Mouse (Mus musculus): ENCODE results near the gene Klf4. TPM values are rescaled to one million over a fixed set of nuclear protein-coding genes. Genes with fewer than 3 reads are reported as not detected.
A peak's percentile ranks its signal among the peaks of the same experiment; 100 is the strongest.

Gene Klf4
- polyA plus RNA-seq, 1 experiment from 2014 or later: 0.55 TPM

DNA sequence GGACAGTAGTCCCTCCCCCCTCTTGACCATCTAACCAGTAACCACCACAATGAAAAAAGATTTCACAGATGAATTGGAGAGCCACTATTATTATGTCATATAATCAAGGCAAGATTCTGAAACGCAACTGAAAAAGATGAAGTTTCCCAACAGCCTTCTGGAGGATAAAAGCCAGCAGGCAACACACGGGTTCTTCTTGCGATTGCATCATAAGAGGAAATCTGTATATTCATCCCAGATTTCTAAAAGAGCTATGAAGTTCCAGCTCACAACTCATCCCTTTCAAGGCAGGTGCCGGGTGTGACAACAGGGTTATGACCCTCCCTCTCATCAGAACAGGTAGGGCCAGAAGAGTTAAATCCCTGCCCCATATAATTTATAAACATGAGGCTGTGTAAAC, 2.2 kb upstream of the Klf4 start:
- no peak overlapping the region for H3K4me3 ChIP-seq (replicated peaks)
- H3K4me2 ChIP-seq: no peak overlapping the region
- H3K27ac ChIP-seq: no peak overlapping the region
- DNase-seq (no peak), ATAC-seq (ENCODE audit: low read depth) (no peak)
- H3K4me1 ChIP-seq (replicated peaks): peaks cover 22% of the 10 kb centered on the region
- 53% methylated on average over 4 of the region's 4 CpGs for WGBS (ENCODE audit: insufficient replicate concordance)
- peaks cover 72% of the 10 kb centered on the region for H3K27me3 ChIP-seq
- H3K36me3 ChIP-seq: no peaks in the 10 kb centered on the region
- no peaks in the 10 kb centered on the region for H3K9me3 ChIP-seq (replicated peaks)
- no peak overlapping the region for H3K9ac ChIP-seq

- DNase-seq: no peak
- Histone ChIP-seq H3K9ac (no peak overlapping the region), H3K4me1 (replicated peaks) (peaks cover 22% of the 10 kb centered on the region), H3K4me3 (replicated peaks) (peak overlapping the region; percentile 60), H3K4me2 (peak overlapping the region; percentile 79), H3K9me3 (replicated peaks) (no peaks in the 10 kb centered on the region), H3K27me3 (peaks cover 79% of the 10 kb centered on the region), H3K27ac (no peak overlapping the region), H3K36me3 (no peaks in the 10 kb centered on the region)
- no peak for ATAC-seq (ENCODE audit: low read depth)
- WGBS (ENCODE audit: insufficient replicate concordance): 7% methylated on average over 23 of the region's 23 CpGs
Observed at GRCm38 (mm10) chr4:55533803-55534254, 1.6 kb upstream of the Klf4 start.

DNA sequence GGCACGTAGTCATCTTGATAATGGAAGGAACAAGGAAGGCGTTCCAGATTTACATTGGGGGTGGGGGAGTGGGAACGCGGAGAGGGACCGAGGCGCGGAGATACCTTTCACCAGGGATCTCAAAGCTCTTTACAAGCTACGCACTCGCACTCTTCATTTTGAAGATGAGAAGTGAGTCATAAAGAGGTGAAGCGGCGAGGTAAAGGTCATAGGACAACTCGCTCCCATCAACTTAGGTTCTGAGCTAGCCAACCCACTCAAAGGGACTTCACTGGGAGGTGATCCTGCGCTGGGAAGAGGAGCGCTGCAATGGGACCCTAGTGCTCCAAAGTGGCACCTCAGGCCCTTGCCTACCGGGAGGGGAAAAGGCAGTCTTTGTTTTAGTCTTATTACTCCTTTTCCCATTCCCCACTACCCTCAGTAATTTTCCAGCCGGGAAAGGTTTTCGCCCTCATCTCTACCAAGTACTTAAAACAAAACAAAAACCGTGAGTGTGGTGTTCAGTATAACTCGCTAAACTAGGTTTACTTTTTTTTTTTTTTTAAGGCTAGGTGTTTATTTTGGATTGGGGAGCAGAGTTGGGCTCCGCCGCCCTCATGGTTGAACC, 1.0 kb upstream of the Klf4 start:
- 1% methylated on average over 21 of the region's 21 CpGs for WGBS (ENCODE audit: insufficient replicate concordance)
- Histone ChIP-seq H3K36me3 (no peaks in the 10 kb centered on the region), H3K4me3 (replicated peaks) (peak overlapping the region; percentile 60), H3K27ac (no peak overlapping the region), H3K27me3 (peaks cover 79% of the 10 kb centered on the region), H3K4me2 (peak overlapping the region; percentile 79), H3K9ac (peak overlapping the region; percentile 39; the same call in 1 of the 2 replicates), H3K9me3 (replicated peaks) (no peaks in the 10 kb centered on the region), H3K4me1 (replicated peaks) (peaks cover 22% of the 10 kb centered on the region)
- DNase-seq: no peak
- no peak for ATAC-seq (ENCODE audit: low read depth)

DNA sequence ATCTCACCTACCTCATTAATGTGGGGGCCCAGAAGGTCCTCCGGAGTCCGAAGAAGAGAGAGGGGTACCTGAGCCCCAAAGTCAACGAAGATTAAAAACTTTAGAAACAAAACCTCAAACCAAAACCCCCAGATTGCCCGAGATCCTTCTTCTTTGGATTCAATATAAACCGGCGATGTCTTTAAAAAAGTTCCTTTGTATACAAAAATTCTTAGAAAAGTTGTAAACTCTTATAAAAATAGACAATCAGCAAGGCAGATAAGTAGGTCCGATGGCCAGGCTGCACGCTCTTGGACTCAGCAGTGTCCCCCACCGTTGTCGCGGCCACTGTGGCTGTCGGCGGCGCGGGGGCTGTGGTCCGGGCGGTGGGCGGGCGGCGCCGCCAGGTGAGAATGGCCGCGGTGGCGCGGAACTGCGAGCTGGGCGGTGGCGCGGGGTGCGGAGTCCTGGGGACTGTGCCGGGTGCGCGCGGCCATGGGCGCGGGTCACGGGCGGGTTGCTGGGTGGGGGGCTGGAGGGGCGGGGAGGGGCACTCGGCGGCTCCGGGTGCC, 335 bp downstream of the Klf4 start:
- ATAC-seq (ENCODE audit: low read depth) (peak; percentile 47), DNase-seq (no peak)
- Histone ChIP-seq H3K9me3 (replicated peaks) (no peaks in the 10 kb centered on the region), H3K4me2 (peak overlapping the region; percentile 79), H3K9ac (peak overlapping the region; percentile 45; the same call in 1 of the 2 replicates), H3K4me3 (replicated peaks) (peak overlapping the region; percentile 60), H3K4me1 (replicated peaks) (peaks cover 22% of the 10 kb centered on the region), H3K27me3 (peaks cover 83% of the 10 kb centered on the region), H3K27ac (no peak overlapping the region), H3K36me3 (no peaks in the 10 kb centered on the region)
- WGBS (ENCODE audit: insufficient replicate concordance): under 1% methylated on average over 38 of the region's 42 CpGs

DNA sequence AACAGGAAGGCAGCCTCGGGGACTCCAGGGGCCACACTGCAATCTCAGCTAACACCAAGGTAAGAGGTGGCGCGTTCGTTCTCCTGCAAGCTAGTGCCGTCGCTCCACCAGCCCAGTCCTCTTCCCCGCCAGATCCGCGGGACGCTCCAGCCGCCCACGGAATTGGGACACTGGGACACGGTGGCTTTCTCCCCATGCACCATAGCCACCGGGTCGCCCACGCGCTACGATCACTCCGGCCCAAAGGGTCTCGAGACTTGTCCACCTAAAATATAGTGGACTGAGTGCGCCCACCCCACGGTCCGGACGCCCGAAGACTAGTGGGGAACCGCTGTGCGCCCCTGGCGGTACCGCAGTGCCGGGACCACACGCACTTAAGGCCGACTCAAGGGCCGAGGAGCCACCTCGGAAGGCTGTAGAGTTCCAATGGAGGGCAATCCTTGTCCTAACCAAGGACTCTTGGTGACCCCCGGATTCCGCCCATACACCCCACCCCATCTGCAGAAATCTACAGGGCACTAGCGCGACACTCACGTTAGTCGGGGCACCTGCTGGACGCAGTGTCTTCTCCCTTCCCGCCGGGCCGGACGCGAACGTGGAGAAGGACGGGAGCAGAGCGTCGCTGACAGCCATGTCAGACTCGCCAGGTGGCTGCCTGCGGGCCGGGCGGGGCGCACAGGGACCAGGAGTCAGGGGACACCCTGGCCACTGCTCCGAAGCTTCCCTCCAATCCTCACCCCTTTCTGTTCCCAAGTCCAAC, 990 bp downstream of the Klf4 start:
- DNase-seq (no peak), ATAC-seq (ENCODE audit: low read depth) (no peak)
- peak overlapping the region; percentile 79 for H3K4me2 ChIP-seq
- no peaks in the 10 kb centered on the region for H3K36me3 ChIP-seq
- peaks cover 22% of the 10 kb centered on the region for H3K4me1 ChIP-seq (replicated peaks)
- 0 out of 2 replicates have a peak overlapping the region, but pooled peaks have one; percentile 22 for H3K9ac ChIP-seq
- peaks cover 79% of the 10 kb centered on the region for H3K27me3 ChIP-seq
- no peak overlapping the region for H3K27ac ChIP-seq
- 2% methylated on average over 56 of the region's 56 CpGs for WGBS (ENCODE audit: insufficient replicate concordance)
- H3K9me3 ChIP-seq (replicated peaks): no peaks in the 10 kb centered on the region
- peak overlapping the region; percentile 60 for H3K4me3 ChIP-seq (replicated peaks)

DNA sequence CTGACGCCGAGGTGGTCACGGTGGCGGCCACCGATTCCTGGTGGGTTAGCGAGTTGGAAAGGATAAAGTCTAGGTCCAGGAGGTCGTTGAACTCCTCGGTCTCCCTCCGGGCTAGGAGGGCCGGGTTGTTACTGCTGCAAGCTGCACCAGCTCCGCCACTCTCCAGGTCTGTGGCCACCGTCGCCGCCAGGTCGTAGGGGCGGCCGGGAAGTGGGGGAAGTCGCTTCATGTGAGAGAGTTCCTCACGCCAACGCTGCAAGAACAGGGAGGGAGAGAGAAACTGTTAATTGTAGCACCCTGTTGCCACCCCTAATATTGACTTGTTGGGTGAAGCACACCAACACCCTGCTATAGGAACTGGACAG, 1.6 kb downstream of the Klf4 start:
- Histone ChIP-seq H3K4me2 (peak overlapping the region; percentile 79), H3K27me3 (peaks cover 74% of the 10 kb centered on the region), H3K4me3 (replicated peaks) (peak overlapping the region; percentile 60), H3K36me3 (no peaks in the 10 kb centered on the region), H3K27ac (no peak overlapping the region), H3K9me3 (replicated peaks) (no peaks in the 10 kb centered on the region), H3K4me1 (replicated peaks) (peaks cover 22% of the 10 kb centered on the region), H3K9ac (no peak overlapping the region)
- ATAC-seq (ENCODE audit: low read depth) (no peak), DNase-seq (no peak)
- WGBS (ENCODE audit: insufficient replicate concordance): 1% methylated on average over 20 of the region's 20 CpGs

DNA sequence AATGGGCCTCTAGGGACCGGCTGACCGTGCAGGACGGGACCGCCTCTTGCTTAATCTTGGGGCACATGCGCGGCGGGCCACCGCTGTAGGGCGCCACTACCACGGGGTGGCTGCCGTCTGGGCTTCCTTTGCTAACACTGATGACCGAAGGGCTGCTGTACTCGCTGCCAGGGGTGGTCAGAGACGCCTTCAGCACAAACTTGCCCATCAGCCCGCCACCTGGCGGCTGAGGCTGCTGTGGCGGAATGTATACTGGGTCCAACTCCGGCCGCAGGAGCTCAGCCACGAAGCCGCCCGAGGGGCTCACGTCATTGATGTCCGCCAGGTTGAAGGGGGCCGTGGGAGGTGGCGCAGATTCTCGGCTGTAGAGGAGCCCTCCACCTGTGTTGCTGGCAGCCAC, 2.0 kb downstream of the Klf4 start:
- Histone ChIP-seq H3K4me1 (replicated peaks) (peaks cover 22% of the 10 kb centered on the region), H3K36me3 (no peaks in the 10 kb centered on the region), H3K9me3 (replicated peaks) (no peaks in the 10 kb centered on the region), H3K27me3 (peaks cover 69% of the 10 kb centered on the region), H3K4me2 (peak overlapping the region; percentile 79), H3K27ac (no peak overlapping the region), H3K9ac (no peak overlapping the region), H3K4me3 (replicated peaks) (peak overlapping the region; percentile 60)
- under 1% methylated on average over 27 of the region's 27 CpGs for WGBS (ENCODE audit: insufficient replicate concordance)
- DNase-seq (no peak), ATAC-seq (ENCODE audit: low read depth) (0 out of 2 replicates have a peak, but pooled peaks have one; percentile 9)

DNA sequence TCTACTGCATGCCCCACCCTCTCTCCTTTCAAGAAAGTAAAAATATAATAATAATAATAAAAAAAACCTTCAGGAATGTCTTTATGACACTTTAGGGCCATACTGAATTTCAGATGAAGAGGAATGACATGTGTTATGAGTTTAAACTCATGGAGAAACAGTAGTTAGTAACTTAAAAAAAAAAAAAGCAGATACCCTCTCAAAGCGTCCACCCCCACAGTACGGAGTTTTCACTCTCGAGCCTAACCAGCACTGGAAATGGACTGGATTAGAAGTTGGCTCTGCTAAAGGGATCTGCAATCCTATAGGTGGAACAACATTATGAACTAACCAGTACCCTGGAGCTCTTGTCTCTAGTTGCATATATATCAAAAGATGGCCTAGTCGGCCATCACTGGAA, 3.9 kb downstream of the Klf4 start:
- Histone ChIP-seq H3K27ac (no peak overlapping the region), H3K4me2 (no peak overlapping the region), H3K9me3 (replicated peaks) (no peaks in the 10 kb centered on the region), H3K27me3 (peaks cover 51% of the 10 kb centered on the region), H3K4me1 (replicated peaks) (peaks cover 22% of the 10 kb centered on the region), H3K4me3 (replicated peaks) (no peak overlapping the region), H3K36me3 (no peaks in the 10 kb centered on the region), H3K9ac (no peak overlapping the region)
- ATAC-seq (ENCODE audit: low read depth): no peak
- DNase-seq: no peak
- WGBS (ENCODE audit: insufficient replicate concordance): 66% methylated on average over 4 of the region's 4 CpGs

- Histone ChIP-seq H3K4me3 (replicated peaks) (no peak overlapping the region), H3K36me3 (no peaks in the 10 kb centered on the region), H3K9me3 (replicated peaks) (no peaks in the 10 kb centered on the region), H3K27ac (no peak overlapping the region), H3K27me3 (peaks cover 47% of the 10 kb centered on the region), H3K4me1 (replicated peaks) (peaks cover 21% of the 10 kb centered on the region), H3K9ac (no peak overlapping the region), H3K4me2 (no peak overlapping the region)
- no peak for ATAC-seq (ENCODE audit: low read depth)
- WGBS (ENCODE audit: insufficient replicate concordance): 73% methylated on average over 12 of the region's 12 CpGs
- no peak for DNase-seq
Observed at GRCm38 (mm10) chr4:55527931-55528330, 4.3 kb downstream of the Klf4 start.

DNA sequence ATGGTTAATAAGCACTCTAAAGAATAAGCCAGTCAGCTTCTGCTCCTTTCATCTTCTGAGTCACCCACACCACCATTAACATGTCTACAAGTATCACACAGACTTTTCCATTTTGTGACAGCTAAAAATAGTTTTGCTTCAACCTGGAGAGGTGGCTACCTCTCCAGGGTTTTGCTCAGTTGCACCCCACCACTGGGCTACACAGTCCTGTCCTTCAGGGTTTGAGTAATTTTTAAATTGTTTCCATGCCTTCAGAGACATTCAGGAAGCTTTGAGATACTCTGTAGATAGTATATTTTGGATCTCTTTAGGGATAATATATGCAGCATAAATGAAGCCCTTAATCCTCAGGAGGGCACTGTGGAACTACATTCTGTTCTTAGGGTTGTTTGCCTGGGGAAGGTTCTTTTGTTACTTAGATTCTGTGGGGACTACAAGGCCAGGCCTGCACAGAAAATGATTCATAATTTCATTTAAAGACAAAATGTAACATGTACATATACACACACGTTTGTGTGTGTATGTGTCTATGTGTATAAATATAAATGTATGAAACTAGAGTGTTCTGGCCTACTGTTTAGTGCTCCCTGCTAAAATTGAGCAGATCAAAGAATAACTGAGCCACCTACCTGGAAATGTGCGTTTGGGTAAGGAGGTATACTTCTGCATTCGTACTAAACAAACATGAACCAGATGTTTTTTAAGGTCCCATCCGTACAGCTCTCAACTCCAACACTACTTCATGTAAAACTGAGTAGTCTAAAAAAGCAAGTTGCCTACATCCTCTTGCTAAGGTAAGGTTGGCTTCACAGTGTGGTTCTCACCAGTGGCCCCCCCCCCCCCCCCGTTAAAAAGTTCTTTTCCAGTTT, 5.8 kb downstream of the Klf4 start:
- Histone ChIP-seq H3K4me2 (no peak overlapping the region), H3K4me1 (replicated peaks) (peaks cover 16% of the 10 kb centered on the region), H3K27ac (no peak overlapping the region)

GRCm38 (mm10) chr4:55523921-55524320, 8.3 kb downstream of the Klf4 start:
- H3K36me3 ChIP-seq: no peaks in the 10 kb centered on the region
- H3K9me3 ChIP-seq (replicated peaks): no peaks in the 10 kb centered on the region
- no peak overlapping the region for H3K27ac ChIP-seq
- ATAC-seq (ENCODE audit: low read depth) (no peak), DNase-seq (no peak)
- H3K27me3 ChIP-seq: peaks cover 18% of the 10 kb centered on the region
- no peak overlapping the region for H3K4me2 ChIP-seq
- 49% methylated on average over 4 of the region's 4 CpGs for WGBS (ENCODE audit: insufficient replicate concordance)
- no peak overlapping the region for H3K4me3 ChIP-seq (replicated peaks)
- no peak overlapping the region for H3K9ac ChIP-seq
- no peaks in the 10 kb centered on the region for H3K4me1 ChIP-seq (replicated peaks)

More for the DNA sequence above, 5.8 kb downstream of the Klf4 start:
- Histone ChIP-seq H3K27me3 (peaks cover 39% of the 10 kb centered on the region), H3K9me3 (replicated peaks) (no peaks in the 10 kb centered on the region), H3K4me3 (replicated peaks) (no peak overlapping the region), H3K9ac (no peak overlapping the region), H3K36me3 (no peaks in the 10 kb centered on the region)
- DNase-seq: no peak
- 56% methylated on average over 5 of the region's 5 CpGs for WGBS (ENCODE audit: insufficient replicate concordance)
- ATAC-seq (ENCODE audit: low read depth): no peak
